Mouse (Mus musculus): Measurements from ENCODE around the gene Serinc5. TPM values are rescaled to one million over a fixed set of nuclear protein-coding genes. Genes with fewer than 3 reads are reported as not detected.

Serinc5 gene
- polyA plus RNA-seq, 1 experiment: 24.3 TPM

GRCm38 (mm10) chr13:92665008-92665407, 54.1 kb downstream of the Serinc5 start:
- Histone ChIP-seq H3K27me3 (ENCODE audit: control insufficient read depth, insufficient read depth, low read length) (no peaks in the 10 kb centered on the region), H3K4me1 (ENCODE audit: control insufficient read depth, insufficient read depth, insufficient read length, low read length) (no peaks in the 10 kb centered on the region), H3K27ac (ENCODE audit: insufficient read depth, low read depth, low read length) (no peak overlapping the region), H3K36me3 (ENCODE audit: control insufficient read depth, insufficient read depth, low read length) (0 out of 2 replicates have a peak, but pooled peaks cover 5% of the 10 kb centered on the region), H3K4me3 (ENCODE audit: low read depth, low read length) (no peak overlapping the region)
- 79% methylated on average over 4 of the region's 4 CpGs for WGBS
- TF ChIP-seq POLR2A (IDR thresholded peaks at IDR 0.05; ENCODE audit: low read depth, low read length): no peak
- TF ChIP-seq CTCF (IDR thresholded peaks at IDR 0.05; ENCODE audit: extremely low read depth, insufficient read length, insufficient replicate concordance, low read depth, low read length): no peak

GRCm38 (mm10) chr13:92668214-92668985, 57.5 kb downstream of the Serinc5 start:
- no peak overlapping the region for H3K27ac ChIP-seq (ENCODE audit: insufficient read depth, low read depth, low read length)

GRCm38 (mm10) chr13:92671727-92672126, 60.8 kb downstream of the Serinc5 start:
- Histone ChIP-seq H3K27ac (ENCODE audit: insufficient read depth, low read depth, low read length) (no peak overlapping the region), H3K4me1 (ENCODE audit: control insufficient read depth, insufficient read depth, insufficient read length, low read length) (no peaks in the 10 kb centered on the region; the same call in 1 of the 2 replicates), H3K4me3 (ENCODE audit: low read depth, low read length) (no peak overlapping the region), H3K36me3 (ENCODE audit: control insufficient read depth, insufficient read depth, low read length) (no peaks in the 10 kb centered on the region), H3K27me3 (ENCODE audit: control insufficient read depth, insufficient read depth, low read length) (no peaks in the 10 kb centered on the region)
- WGBS: 40% methylated on average over 1 of the region's 1 CpGs
- no peak for TF ChIP-seq POLR2A (IDR thresholded peaks at IDR 0.05; ENCODE audit: low read depth, low read length)
- TF ChIP-seq CTCF (IDR thresholded peaks at IDR 0.05; ENCODE audit: extremely low read depth, insufficient read length, insufficient replicate concordance, low read depth, low read length): no peak

More at GRCm38 (mm10) chr13:92668214-92668985, 57.5 kb downstream of the Serinc5 start:
- Histone ChIP-seq H3K36me3 (ENCODE audit: control insufficient read depth, insufficient read depth, low read length) (no peaks in the 10 kb centered on the region), H3K4me1 (ENCODE audit: control insufficient read depth, insufficient read depth, insufficient read length, low read length) (no peaks in the 10 kb centered on the region; the same call in 1 of the 2 replicates), H3K27me3 (ENCODE audit: control insufficient read depth, insufficient read depth, low read length) (no peaks in the 10 kb centered on the region), H3K4me3 (ENCODE audit: low read depth, low read length) (no peak overlapping the region)
- WGBS: 91% methylated on average over 6 of the region's 6 CpGs
- TF ChIP-seq CTCF (IDR thresholded peaks at IDR 0.05; ENCODE audit: extremely low read depth, insufficient read length, insufficient replicate concordance, low read depth, low read length) (no peak), POLR2A (IDR thresholded peaks at IDR 0.05; ENCODE audit: low read depth, low read length) (no peak)

GRCm38 (mm10) chr13:92674676-92675075, 63.8 kb downstream of the Serinc5 start:
- 0 out of 2 replicates have a peak overlapping the region, but pooled peaks have one; percentile 39 for H3K27ac ChIP-seq (ENCODE audit: insufficient read depth, low read depth, low read length)
- WGBS: 55% methylated on average over 2 of the region's 2 CpGs

GRCm38 (mm10) chr13:92675308-92675707, 64.4 kb downstream of the Serinc5 start:
- TF ChIP-seq CTCF (IDR thresholded peaks at IDR 0.05; ENCODE audit: extremely low read depth, insufficient read length, insufficient replicate concordance, low read depth, low read length) (no peak), POLR2A (IDR thresholded peaks at IDR 0.05; ENCODE audit: low read depth, low read length) (no peak)
- Histone ChIP-seq H3K4me1 (ENCODE audit: control insufficient read depth, insufficient read depth, insufficient read length, low read length) (no peaks in the 10 kb centered on the region; the same call in 1 of the 2 replicates), H3K4me3 (ENCODE audit: low read depth, low read length) (no peak overlapping the region), H3K27ac (ENCODE audit: insufficient read depth, low read depth, low read length) (0 out of 2 replicates have a peak overlapping the region, but pooled peaks have one; percentile 8), H3K27me3 (ENCODE audit: control insufficient read depth, insufficient read depth, low read length) (no peaks in the 10 kb centered on the region), H3K36me3 (ENCODE audit: control insufficient read depth, insufficient read depth, low read length) (no peaks in the 10 kb centered on the region)
- 77% methylated on average over 3 of the region's 3 CpGs for WGBS

More at GRCm38 (mm10) chr13:92674676-92675075, 63.8 kb downstream of the Serinc5 start:
- H3K4me3 ChIP-seq (ENCODE audit: low read depth, low read length): no peak overlapping the region
- H3K36me3 ChIP-seq (ENCODE audit: control insufficient read depth, insufficient read depth, low read length): no peaks in the 10 kb centered on the region
- TF ChIP-seq CTCF (IDR thresholded peaks at IDR 0.05; ENCODE audit: extremely low read depth, insufficient read length, insufficient replicate concordance, low read depth, low read length) (no peak), POLR2A (IDR thresholded peaks at IDR 0.05; ENCODE audit: low read depth, low read length) (no peak)
- H3K27me3 ChIP-seq (ENCODE audit: control insufficient read depth, insufficient read depth, low read length): no peaks in the 10 kb centered on the region
- no peaks in the 10 kb centered on the region; the same call in 1 of the 2 replicates for H3K4me1 ChIP-seq (ENCODE audit: control insufficient read depth, insufficient read depth, insufficient read length, low read length)

- H3K36me3 ChIP-seq (ENCODE audit: control insufficient read depth, insufficient read depth, low read length): no peaks in the 10 kb centered on the region
- TF ChIP-seq POLR2A (IDR thresholded peaks at IDR 0.05; ENCODE audit: low read depth, low read length) (no peak), CTCF (IDR thresholded peaks at IDR 0.05; ENCODE audit: extremely low read depth, insufficient read length, insufficient replicate concordance, low read depth, low read length) (no peak)
- no peaks in the 10 kb centered on the region; the same call in 1 of the 2 replicates for H3K4me1 ChIP-seq (ENCODE audit: control insufficient read depth, insufficient read depth, insufficient read length, low read length)
- H3K27ac ChIP-seq (ENCODE audit: insufficient read depth, low read depth, low read length): no peak overlapping the region
- 80% methylated on average over 11 of the region's 11 CpGs for WGBS
- no peaks in the 10 kb centered on the region for H3K27me3 ChIP-seq (ENCODE audit: control insufficient read depth, insufficient read depth, low read length)
- no peak overlapping the region for H3K4me3 ChIP-seq (ENCODE audit: low read depth, low read length)
These were observed 65.2 kb downstream of the Serinc5 start for GRCm38 (mm10) chr13:92675897-92676584.

GRCm38 (mm10) chr13:92677656-92678055, 66.8 kb downstream of the Serinc5 start:
- H3K27me3 ChIP-seq (ENCODE audit: control insufficient read depth, insufficient read depth, low read length): no peaks in the 10 kb centered on the region
- 73% methylated on average over 4 of the region's 4 CpGs for WGBS

More at GRCm38 (mm10) chr13:92677656-92678055, 66.8 kb downstream of the Serinc5 start:
- Histone ChIP-seq H3K27ac (ENCODE audit: insufficient read depth, low read depth, low read length) (no peak overlapping the region), H3K4me3 (ENCODE audit: low read depth, low read length) (no peak overlapping the region), H3K4me1 (ENCODE audit: control insufficient read depth, insufficient read depth, insufficient read length, low read length) (no peaks in the 10 kb centered on the region), H3K36me3 (ENCODE audit: control insufficient read depth, insufficient read depth, low read length) (no peaks in the 10 kb centered on the region)
- TF ChIP-seq CTCF (IDR thresholded peaks at IDR 0.05; ENCODE audit: extremely low read depth, insufficient read length, insufficient replicate concordance, low read depth, low read length): no peak
- no peak for TF ChIP-seq POLR2A (IDR thresholded peaks at IDR 0.05; ENCODE audit: low read depth, low read length)

All from small intestine, adult 2 months (tissue).